Mouse (Mus musculus) MEL (cell line): ENCODE measurements at regions not wholly inside any gene's neighbourhood (a gene's known extent, or its start where the extent isn't known, plus 50 kb on each side); places are given as distances from the start of the nearest gene placed in this dataset.

Source experiments
- DNase-seq: peaks from one replicate; pipeline ENCODE4 v3.0.0; 2011; ENCODE audit warnings: low read depth, low spot score
- H3K27ac ChIP-seq: 2 replicates; pipeline ENCODE4 v1.5.1; 2012; ENCODE audit warnings: low read depth, mild to moderate bottlenecking, control low read depth, low read length, moderate library complexity; ENCODE audit not compliant: control insufficient read depth
- H3K27me3 ChIP-seq, 2 experiments: fragments of 150-350 bp in 1 of 2; sonication (generic) in 1 of 2; 2 replicates each; pipeline ENCODE4 v1.6.1; 2012; ENCODE audit warnings: low read length in 2 of 2, mild to moderate bottlenecking in 2 of 2, improper control_type of control experiment in 1 of 2, moderate library complexity in 1 of 2; ENCODE audit not compliant: insufficient read depth in 2 of 2, control insufficient read depth in 1 of 2
- H3K36me3 ChIP-seq, 2 experiments: 2 replicates each; pipeline ENCODE4 v1.6.1; 2012 to 2014; ENCODE audit warnings: low read length in 2 of 2, improper control_type of control experiment in 1 of 2, inconsistent platforms in 1 of 2, mild to moderate bottlenecking in 1 of 2; ENCODE audit not compliant: insufficient read depth in 2 of 2, control insufficient read depth in 1 of 2
- H3K4me1 ChIP-seq, 2 experiments: fragments of 150-350 bp in 1 of 2; sonication (generic) in 1 of 2; 2 replicates each; pipeline ENCODE4 v1.6.1; 2012; ENCODE audit warnings: low read length in 2 of 2, improper control_type of control experiment in 1 of 2, mild to moderate bottlenecking in 1 of 2; ENCODE audit not compliant: insufficient read depth in 2 of 2, control insufficient read depth in 1 of 2
- H3K4me3 ChIP-seq, 2 experiments: fragments of 150-350 bp in 1 of 2; sonication (generic) in 1 of 2; 2 replicates each; pipeline ENCODE4 v1.5.1; 2012; ENCODE audit warnings: low read depth in 2 of 2, low read length in 2 of 2, mild to moderate bottlenecking in 2 of 2, moderate library complexity in 2 of 2, control low read depth in 1 of 2, improper control_type of control experiment in 1 of 2; ENCODE audit not compliant: control insufficient read depth in 1 of 2, insufficient read depth in 1 of 2
- H3K79me2 ChIP-seq: 2 replicates; pipeline ENCODE4 v1.6.1; 2012; ENCODE audit warnings: mild to moderate bottlenecking, low read length, moderate library complexity; ENCODE audit not compliant: control insufficient read depth, poor library complexity, insufficient read depth
- H3K9ac ChIP-seq: 2 replicates; pipeline ENCODE4 v1.6.1; 2012; ENCODE audit warnings: low read depth, mild to moderate bottlenecking, control low read depth, low read length, moderate library complexity; ENCODE audit not compliant: control insufficient read depth, poor library complexity, severe bottlenecking
- H3K9me3 ChIP-seq: fragments of 150-350 bp; sonication (generic); replicated peaks from 2 replicates; pipeline ENCODE4 v1.6.1; 2012; ENCODE audit warnings: mild to moderate bottlenecking, low read length, improper control_type of control experiment, moderate library complexity; ENCODE audit not compliant: insufficient read depth
- BHLHE40 ChIP-seq: IDR thresholded peaks from 2 replicates; pipeline ENCODE4 v1.6.1; 2012; ENCODE audit warnings: low read depth, mild to moderate bottlenecking, inconsistent platforms, low read length, improper control_type of control experiment, borderline replicate concordance
- CHD1 ChIP-seq: IDR thresholded peaks from 2 replicates; pipeline ENCODE4 v1.6.1; 2012; ENCODE audit warnings: low read depth, mild to moderate bottlenecking, inconsistent platforms, low read length, improper control_type of control experiment
- CHD2 ChIP-seq: IDR thresholded peaks from 2 replicates; pipeline ENCODE4 v1.6.1; 2011; ENCODE audit warnings: low read length, improper control_type of control experiment
- CTCF ChIP-seq, 3 experiments: IDR thresholded peaks in 2 of 3; conservative IDR thresholded peaks in 1 of 3; 2 replicates each; pipeline ENCODE4 v1.5.1; 2011 to 2012; ENCODE audit warnings: low read length in 3 of 3, low read depth in 2 of 3, mild to moderate bottlenecking in 2 of 3, improper control_type of control experiment in 1 of 3, inconsistent platforms in 1 of 3, mixed read lengths in 1 of 3, moderate library complexity in 1 of 3; ENCODE audit not compliant: control insufficient read depth in 1 of 3, insufficient read depth in 1 of 3, poor library complexity in 1 of 3, severe bottlenecking in 1 of 3
- ELF1 ChIP-seq: IDR thresholded peaks from 2 replicates; pipeline ENCODE4 v1.6.1; 2014; ENCODE audit warnings: low read depth, mild to moderate bottlenecking, inconsistent platforms, low read length, improper control_type of control experiment, moderate library complexity
- ETS1 ChIP-seq: IDR thresholded peaks from 2 replicates; pipeline ENCODE4 v1.6.1; 2012; ENCODE audit warnings: low read depth, mild to moderate bottlenecking, inconsistent platforms, low read length, improper control_type of control experiment, moderate library complexity
- GABPA ChIP-seq: IDR thresholded peaks from 2 replicates; pipeline ENCODE4 v1.6.1; 2012; ENCODE audit warnings: low read depth, mild to moderate bottlenecking, inconsistent platforms, low read length, improper control_type of control experiment, moderate library complexity
- GATA1 ChIP-seq: IDR thresholded peaks from 2 replicates; pipeline ENCODE4 v1.6.1; 2011; ENCODE audit warnings: low read depth, low read length, improper control_type of control experiment
- HCFC1 ChIP-seq: IDR thresholded peaks from 2 replicates; pipeline ENCODE4 v1.6.1; 2012; ENCODE audit warnings: low read depth, mild to moderate bottlenecking, inconsistent platforms, low read length, improper control_type of control experiment, moderate library complexity
- KAT2A ChIP-seq: conservative IDR thresholded peaks from 2 replicates; pipeline ENCODE4 v1.6.1; 2012; ENCODE audit warnings: low read depth, low read length, improper control_type of control experiment, inconsistent platforms
- MAFK ChIP-seq: IDR thresholded peaks from 2 replicates; pipeline ENCODE4 v1.6.1; 2011; ENCODE audit warnings: low read depth, mild to moderate bottlenecking, low read length, improper control_type of control experiment, borderline replicate concordance
- MAX ChIP-seq: IDR thresholded peaks from 2 replicates; pipeline ENCODE4 v1.6.1; 2011; ENCODE audit warnings: low read length, improper control_type of control experiment
- MAZ ChIP-seq: IDR thresholded peaks from 2 replicates; pipeline ENCODE4 v1.6.1; 2012; ENCODE audit warnings: low read depth, mild to moderate bottlenecking, inconsistent platforms, low read length, improper control_type of control experiment
- MEF2A ChIP-seq: IDR thresholded peaks from 2 replicates; pipeline ENCODE4 v1.6.1; 2014; ENCODE audit warnings: low read depth, mild to moderate bottlenecking, inconsistent platforms, low read length, improper control_type of control experiment; ENCODE audit not compliant: poor library complexity, insufficient replicate concordance, severe bottlenecking; ENCODE audit errors: extremely low read depth
- MYB ChIP-seq: IDR thresholded peaks from 2 replicates; pipeline ENCODE4 v1.6.1; 2011; ENCODE audit warnings: mild to moderate bottlenecking, low read depth, low read length, improper control_type of control experiment
- MYC ChIP-seq: IDR thresholded peaks from 2 replicates; pipeline ENCODE4 v1.6.1; 2011; ENCODE audit warnings: low read depth, mild to moderate bottlenecking, low read length, improper control_type of control experiment, moderate library complexity
- NELFE ChIP-seq: IDR thresholded peaks from 2 replicates; pipeline ENCODE4 v1.6.1; 2011; ENCODE audit warnings: low read depth, low read length, improper control_type of control experiment
- POLR2A ChIP-seq, 2 experiments: IDR thresholded peaks; 2 replicates each; pipeline ENCODE4 v1.6.1; 2011 to 2012; ENCODE audit warnings: low read length in 2 of 2, mild to moderate bottlenecking in 2 of 2, control low read depth in 1 of 2, improper control_type of control experiment in 1 of 2, low read depth in 1 of 2, moderate library complexity in 1 of 2; ENCODE audit not compliant: control insufficient read depth in 1 of 2, insufficient read depth in 1 of 2, poor library complexity in 1 of 2
- POLR2AphosphoS2 ChIP-seq: IDR thresholded peaks from 2 replicates; pipeline ENCODE4 v1.6.1; 2011; ENCODE audit warnings: low read length, improper control_type of control experiment
- RAD21 ChIP-seq: IDR thresholded peaks from 2 replicates; pipeline ENCODE4 v1.6.1; 2011; ENCODE audit warnings: mild to moderate bottlenecking, low read depth, low read length, improper control_type of control experiment
- SMC3 ChIP-seq: IDR thresholded peaks from 2 replicates; pipeline ENCODE4 v1.6.1; 2011; ENCODE audit warnings: low read depth, low read length, improper control_type of control experiment
- TBP ChIP-seq: IDR thresholded peaks from 2 replicates; pipeline ENCODE4 v1.8.0; 2011; ENCODE audit warnings: low read depth, low read length, improper control_type of control experiment
- TCF12 ChIP-seq: IDR thresholded peaks from 2 replicates; pipeline ENCODE4 v1.6.1; 2014; ENCODE audit warnings: low read depth, mild to moderate bottlenecking, inconsistent platforms, low read length, improper control_type of control experiment, moderate library complexity
- UBTF ChIP-seq: IDR thresholded peaks from 2 replicates; pipeline ENCODE4 v1.6.1; 2012; ENCODE audit warnings: low read depth, mild to moderate bottlenecking, inconsistent platforms, low read length, improper control_type of control experiment, moderate library complexity, borderline replicate concordance; ENCODE audit not compliant: insufficient read depth
- ZKSCAN1 ChIP-seq: IDR thresholded peaks from 2 replicates; pipeline ENCODE4 v1.6.1; 2012; ENCODE audit warnings: low read depth, mild to moderate bottlenecking, inconsistent platforms, low read length, improper control_type of control experiment, moderate library complexity
- ZMIZ1 ChIP-seq: IDR thresholded peaks from 2 replicates; pipeline ENCODE4 v1.6.1; 2012; ENCODE audit warnings: low read depth, mild to moderate bottlenecking, inconsistent platforms, low read length, improper control_type of control experiment, moderate library complexity

GRCm38 (mm10) chr11:63326864-63327263, 198.1 kb downstream of the Pmp22 start:
- no peak for DNase-seq
- TF ChIP-seq ETS1, result no peak
- no peak for TF ChIP-seq CTCF (IDR thresholded peaks at IDR 0.05 in 2 of 3, conservative IDR thresholded peaks at IDR 0.05 in 1 of 3; ENCODE audit: control insufficient read depth in 1 of 3, insufficient read depth in 1 of 3, low read depth in 2 of 3, low read length in 3 of 3, poor library complexity in 1 of 3, severe bottlenecking in 1 of 3)
- TF ChIP-seq MEF2A, result no peak
- no peak for TF ChIP-seq ZMIZ1
- TF ChIP-seq MYB, result no peak
- TF ChIP-seq CHD2, result no peak
- no peak for TF ChIP-seq MAX
- no peak for TF ChIP-seq KAT2A
- TF ChIP-seq TBP, result no peak
- no peak overlapping the region for H3K9ac ChIP-seq

GRCm38 (mm10) chr11:63337503-63337902, 208.7 kb downstream of the Pmp22 start:
- H3K36me3 ChIP-seq, result no peaks in the 10 kb centered on the region
- no peak overlapping the region for H3K27ac ChIP-seq
- H3K9ac ChIP-seq, result no peak overlapping the region
- H3K27me3 ChIP-seq, result no peaks in the 10 kb centered on the region
- no peaks in the 10 kb centered on the region for H3K4me1 ChIP-seq
- no peaks in the 10 kb centered on the region for H3K9me3 ChIP-seq
- no peak for DNase-seq
- H3K79me2 ChIP-seq, result no peaks in the 10 kb centered on the region
- H3K4me3 ChIP-seq, result no peak overlapping the region
- TF ChIP-seq GATA1, result no peak
- TF ChIP-seq GABPA, result no peak
- no peak for TF ChIP-seq CTCF (IDR thresholded peaks at IDR 0.05 in 2 of 3, conservative IDR thresholded peaks at IDR 0.05 in 1 of 3; ENCODE audit: control insufficient read depth in 1 of 3, insufficient read depth in 1 of 3, low read depth in 2 of 3, low read length in 3 of 3, poor library complexity in 1 of 3, severe bottlenecking in 1 of 3)
- no peak for TF ChIP-seq UBTF
- TF ChIP-seq POLR2A (IDR thresholded peaks at IDR 0.05; ENCODE audit: control insufficient read depth in 1 of 2, insufficient read depth in 1 of 2, low read depth in 1 of 2, low read length in 2 of 2, poor library complexity in 1 of 2), result no peak
- TF ChIP-seq ETS1, result no peak
- no peak for TF ChIP-seq NELFE
- no peak for TF ChIP-seq MAFK

More at GRCm38 (mm10) chr11:63326864-63327263, 198.1 kb downstream of the Pmp22 start:
- Histone ChIP-seq H3K4me3 (no peak overlapping the region), H3K27ac (no peak overlapping the region), H3K4me1 (no peaks in the 10 kb centered on the region), H3K79me2 (no peaks in the 10 kb centered on the region), H3K9me3 (no peaks in the 10 kb centered on the region), H3K36me3 (no peaks in the 10 kb centered on the region), H3K27me3 (no peaks in the 10 kb centered on the region)

GRCm38 (mm10) chr11:63338277-63338676, 209.5 kb downstream of the Pmp22 start:
- Histone ChIP-seq H3K4me1 (no peaks in the 10 kb centered on the region), H3K27ac (no peak overlapping the region), H3K27me3 (no peaks in the 10 kb centered on the region), H3K79me2 (no peaks in the 10 kb centered on the region), H3K9me3 (no peaks in the 10 kb centered on the region), H3K9ac (no peak overlapping the region), H3K4me3 (no peak overlapping the region), H3K36me3 (no peaks in the 10 kb centered on the region)
- no peak for DNase-seq
- TF ChIP-seq SMC3, result no peak
- no peak for TF ChIP-seq TCF12
- no peak for TF ChIP-seq UBTF
- TF ChIP-seq NELFE, result no peak
- TF ChIP-seq MAFK, result no peak
- TF ChIP-seq BHLHE40, result no peak
- TF ChIP-seq ETS1, result no peak
- TF ChIP-seq ZMIZ1, result no peak
- no peak for TF ChIP-seq RAD21
- no peak for TF ChIP-seq MAX
- no peak for TF ChIP-seq ELF1
- TF ChIP-seq POLR2AphosphoS2, result no peak
- no peak for TF ChIP-seq MAZ
- TF ChIP-seq CHD1, result no peak
- TF ChIP-seq ZKSCAN1, result no peak
- TF ChIP-seq GATA1, result no peak
- no peak for TF ChIP-seq MYC
- no peak for TF ChIP-seq HCFC1
